Mouse (Mus musculus): Measurements from ENCODE around the gene Pycard. TPM values are rescaled to one million over a fixed set of nuclear protein-coding genes. Genes with fewer than 3 reads are reported as not detected.

Gene Pycard
- total RNA-seq, 2 experiments from 2014 or later: 7.7 to 9.8 TPM

GRCm38 (mm10) chr7:128004150-128004486 lies 10.5 kb upstream of the Pycard start:
- DNase-seq: peak in 1 of 2 experiments; percentile 20
- intact Hi-C loops (cut with DNase I): no loop called here

- peak; percentile 45 to 51 for DNase-seq
- intact Hi-C loops (cut with DNase I): no loop called here
Observed at GRCm38 (mm10) chr7:128003688-128004087, 10.0 kb upstream of the Pycard start, which contains the start of gene Trim72. Gene Trim72 (plus strand): TSS chr7:128003949.

GRCm38 (mm10) chr7:128003098-128003497 lies 9.4 kb upstream of the Pycard start:
- intact Hi-C loops (cut with DNase I): no loop called here
- DNase-seq: no peak

GRCm38 (mm10) chr7:128000068-128000950 lies 6.6 kb upstream of the Pycard start:
- intact Hi-C loops (cut with DNase I): no loop called here
- DNase-seq: no peak

GRCm38 (mm10) chr7:127999436-127999835 lies 5.8 kb upstream of the Pycard start:
- intact Hi-C loops (cut with DNase I): no loop called here
- DNase-seq: no peak

- intact Hi-C loops (cut with DNase I): loop anchor here (5.0 kb wide), 1 partner anchor 215 kb away; the partner anchor contains the start of gene Cox6a2
- no peak for DNase-seq
Observed at GRCm38 (mm10) chr7:127992488-127993340, 953 bp downstream of the Pycard start.

GRCm38 (mm10) chr7:127991643-127992487 lies 1.8 kb downstream of the Pycard start:
- intact Hi-C loops (cut with DNase I): loop anchor here (2.0 to 5.0 kb wide), 2 partner anchors 17 to 215 kb away; partner anchors contain the start of gene Cox6a2
- DNase-seq: peak; percentile 75 to 82

- no peak for DNase-seq
- intact Hi-C loops (cut with DNase I): no loop called here
Observed at GRCm38 (mm10) chr7:127988904-127989303, 4.8 kb downstream of the Pycard start.

GRCm38 (mm10) chr7:127980606-127981005 lies 13.1 kb downstream of the Pycard start:
- intact Hi-C loops (cut with DNase I): no loop called here
- DNase-seq: no peak

- DNase-seq: no peak
- intact Hi-C loops (cut with DNase I): no loop called here
Observed at GRCm38 (mm10) chr7:127978856-127979255, 14.8 kb downstream of the Pycard start.

GRCm38 (mm10) chr7:127974413-127974930 lies 19.2 kb downstream of the Pycard start:
- DNase-seq: no peak
- intact Hi-C loops (cut with DNase I): loop anchor here (2.0 kb wide), 1 partner anchor 16 kb away; no protein-coding TSS in a partner anchor

GRCm38 (mm10) chr7:127967922-127968828 lies 25.5 kb downstream of the Pycard start:
- intact Hi-C loops (cut with DNase I): loop anchor here (2.0 kb wide), 1 partner anchor 31 kb away; no protein-coding TSS in a partner anchor

GRCm38 (mm10) chr7:127967004-127967921 lies 26.4 kb downstream of the Pycard start, which contains the start of gene Fus:
Gene Fus (plus strand): TSS chr7:127967457.
- intact Hi-C loops (cut with DNase I): loop anchor here (2.0 kb wide), 1 partner anchor 30 kb away; no protein-coding TSS in a partner anchor
- DNase-seq: peak; percentile 98 to 100

More at GRCm38 (mm10) chr7:127967922-127968828, 25.5 kb downstream of the Pycard start:
- peak; percentile 86 to 89 for DNase-seq

GRCm38 (mm10) chr7:127966371-127966918 lies 27.2 kb downstream of the Pycard start:
- peak in 1 of 2 experiments; percentile 13 for DNase-seq
- intact Hi-C loops (cut with DNase I): loop anchor here (2.0 kb wide), 1 partner anchor 30 kb away; no protein-coding TSS in a partner anchor

GRCm38 (mm10) chr7:127959364-127959763 lies 34.3 kb downstream of the Pycard start:
- intact Hi-C loops (cut with DNase I): no loop called here
- no peak for DNase-seq

- intact Hi-C loops (cut with DNase I): no loop called here
- DNase-seq: no peak
Observed at GRCm38 (mm10) chr7:127952864-127953581, 40.6 kb downstream of the Pycard start.

All from heart, postnatal 36 days (tissue).